Mouse (Mus musculus) kidney, embryonic 16.5 days (tissue): ENCODE measurements around the gene Rpl36. TPM values are rescaled to one million over a fixed set of nuclear protein-coding genes. Genes with fewer than 3 reads are reported as not detected.

Source experiments
- ATAC-seq: fragments of 200-750 bp; cut with Nextera tagmentation; 2 replicates; pipeline ENCODE4 v1.8.0; 2017; ENCODE audit warnings: moderate TSS enrichment; ENCODE audit not compliant: low FRiP score, low TSS enrichment
- H3K27ac ChIP-seq: fragments of 300-500 bp; sonication (generic); 2 replicates; pipeline ENCODE4 v1.5.1; 2014; ENCODE audit warnings: low read length
- H3K27me3 ChIP-seq: fragments of 300-500 bp; sonication (generic); 2 replicates; pipeline ENCODE4 v1.6.1; 2014; ENCODE audit warnings: low read length, control low read depth, mixed read lengths; ENCODE audit not compliant: insufficient read depth
- H3K36me3 ChIP-seq: fragments of 300-500 bp; sonication (generic); 2 replicates; pipeline ENCODE4 v1.6.1; 2014; ENCODE audit warnings: low read length, control low read depth, mixed read lengths; ENCODE audit not compliant: insufficient read depth
- H3K4me1 ChIP-seq: fragments of 300-500 bp; sonication (generic); 2 replicates; pipeline ENCODE4 v1.6.1; 2014; ENCODE audit warnings: low read length, control low read depth, mixed read lengths; ENCODE audit not compliant: insufficient read depth
- H3K4me2 ChIP-seq: fragments of 300-500 bp; sonication (generic); replicated peaks from 2 replicates; pipeline ENCODE4 v1.6.1; 2014; ENCODE audit warnings: low read depth, low read length
- H3K4me3 ChIP-seq: fragments of 300-500 bp; sonication (generic); 2 replicates; pipeline ENCODE4 v1.5.1; 2014; ENCODE audit warnings: mild to moderate bottlenecking, low read length
- H3K9ac ChIP-seq: fragments of 300-500 bp; sonication (generic); replicated peaks from 2 replicates; pipeline ENCODE4 v1.6.1; 2014; ENCODE audit warnings: low read length
- H3K9me3 ChIP-seq: fragments of 300-500 bp; sonication (generic); 2 replicates; pipeline ENCODE4 v1.6.1; 2016; ENCODE audit warnings: low read length, control low read depth
- WGBS: fragments of 180-500 bp; shearing (Covaris S2); extraction: QIAGEN DNeasy Blood & Tissue Kit; methylation state at CpG from one replicate; pipeline ENCODE4 v1.1.7; 2014; 5-methylcytosine and 5-hydroxymethylcytosine counted together
- polyA plus RNA-seq: library from polyadenylated mRNA; unstranded; fragments of >200 nt; fragmentation: Nextera tagmentation; extraction: Ambion mirVana; gene quantifications from 2 replicates; pipeline ENCODE4 v1.2.1, GENCODE M21; 2015

Gene Rpl36
- 1,616 and 1,628 TPM in 2 replicates for polyA plus RNA-seq

GRCm38 (mm10) chr17:56613236-56613844 lies at the start of gene Rpl36:
Gene Rpl36, plus strand, starts transcription at chr17:56613416.
- peak within 1 kb of the TSS; percentile 93 for H3K9ac ChIP-seq

GRCm38 (mm10) chr17:56566293-56566692 lies 46.9 kb upstream of the Rpl36 start:
- Histone ChIP-seq H3K9ac (no peak overlapping the region), H3K9me3 (no peaks in the 10 kb centered on the region), H3K4me1 (no peaks in the 10 kb centered on the region), H3K4me2 (no peak overlapping the region), H3K27ac (no peak overlapping the region), H3K36me3 (peaks cover 93% of the 10 kb centered on the region), H3K27me3 (no peaks in the 10 kb centered on the region), H3K4me3 (no peak overlapping the region)
- 93% methylated on average over 29 of the region's 29 CpGs for WGBS
- no peak for ATAC-seq

More at GRCm38 (mm10) chr17:56613236-56613844, at the start of gene Rpl36:
- Histone ChIP-seq H3K27ac (peak within 1 kb of the TSS; percentile 86), H3K4me3 (peak within 1 kb of the TSS; percentile 76), H3K9me3 (no peaks in the 10 kb centered on the region), H3K4me2 (peak within 1 kb of the TSS; percentile 94), H3K4me1 (peaks cover 34% of the 10 kb centered on the region), H3K36me3 (peaks cover 34% of the 10 kb centered on the region), H3K27me3 (no peaks in the 10 kb centered on the region)
- ATAC-seq: peak; percentile 47
- WGBS: under 1% methylated on average over 52 of the region's 52 CpGs

DNA sequence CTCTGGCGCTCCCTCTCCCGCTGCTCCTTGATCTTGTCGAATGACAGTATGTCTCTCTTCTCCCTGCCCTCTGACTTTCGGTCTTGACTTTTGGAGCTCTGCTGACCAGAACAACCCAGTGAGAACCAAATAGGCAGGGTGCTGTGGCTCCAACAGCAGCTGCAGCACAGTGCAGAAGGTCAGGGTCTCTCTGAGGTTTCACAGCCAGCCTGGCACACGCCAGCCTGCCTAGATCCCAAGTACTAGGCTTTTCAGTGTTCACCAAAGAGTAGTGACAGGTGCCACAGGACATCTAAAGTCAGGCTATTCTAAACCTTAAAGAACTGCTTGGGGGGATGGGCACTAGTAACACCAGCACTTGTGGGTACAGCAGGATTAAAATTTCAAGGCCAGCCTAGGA lies 46.3 kb upstream of the Rpl36 start:
- WGBS: 97% methylated on average over 5 of the region's 5 CpGs
- H3K9ac ChIP-seq: no peak overlapping the region
- H3K4me1 ChIP-seq: no peaks in the 10 kb centered on the region
- no peak for ATAC-seq
- H3K36me3 ChIP-seq: peaks cover 92% of the 10 kb centered on the region
- no peak overlapping the region for H3K27ac ChIP-seq
- H3K4me3 ChIP-seq: no peak overlapping the region
- no peaks in the 10 kb centered on the region for H3K9me3 ChIP-seq
- no peak overlapping the region for H3K4me2 ChIP-seq
- H3K27me3 ChIP-seq: no peaks in the 10 kb centered on the region

- WGBS: 96% methylated on average over 4 of the region's 4 CpGs
- no peak for ATAC-seq
These were observed 45.8 kb upstream of the Rpl36 start for GRCm38 (mm10) chr17:56567370-56567769.

GRCm38 (mm10) chr17:56570287-56570686 lies 42.9 kb upstream of the Rpl36 start:
- Histone ChIP-seq H3K9me3 (no peaks in the 10 kb centered on the region), H3K27me3 (no peaks in the 10 kb centered on the region), H3K9ac (no peak overlapping the region), H3K36me3 (peaks cover 80% of the 10 kb centered on the region), H3K4me3 (no peak overlapping the region), H3K4me1 (no peaks in the 10 kb centered on the region), H3K27ac (no peak overlapping the region), H3K4me2 (no peak overlapping the region)
- WGBS: 81% methylated on average over 4 of the region's 4 CpGs
- ATAC-seq: no peak

More at GRCm38 (mm10) chr17:56567370-56567769, 45.8 kb upstream of the Rpl36 start:
- Histone ChIP-seq H3K27me3 (no peaks in the 10 kb centered on the region), H3K4me3 (no peak overlapping the region), H3K27ac (no peak overlapping the region), H3K36me3 (peaks cover 91% of the 10 kb centered on the region), H3K9me3 (no peaks in the 10 kb centered on the region), H3K9ac (no peak overlapping the region), H3K4me1 (no peaks in the 10 kb centered on the region), H3K4me2 (no peak overlapping the region)

DNA sequence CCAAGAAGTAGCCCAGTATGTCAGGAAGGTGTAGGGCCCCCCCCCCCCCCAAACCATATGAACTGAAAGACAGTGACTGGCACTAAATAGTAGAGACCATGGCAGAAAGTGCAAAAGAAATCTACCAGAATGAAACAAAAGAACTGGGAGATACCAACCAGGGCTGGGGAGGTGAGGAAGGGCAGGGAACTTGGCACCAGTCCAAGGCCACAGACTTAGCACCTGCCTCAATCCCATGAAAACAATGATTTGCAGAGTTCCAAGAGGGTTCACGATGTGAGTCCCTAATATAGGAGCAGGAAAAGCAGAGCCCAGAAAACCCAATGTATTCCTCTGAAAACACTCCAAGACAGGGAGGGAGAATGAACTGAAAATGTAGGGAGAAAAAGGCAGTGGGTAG lies 41.1 kb upstream of the Rpl36 start:
- Histone ChIP-seq H3K4me1 (no peaks in the 10 kb centered on the region), H3K9ac (no peak overlapping the region), H3K27me3 (no peaks in the 10 kb centered on the region), H3K4me3 (no peak overlapping the region), H3K27ac (no peak overlapping the region), H3K36me3 (peaks cover 72% of the 10 kb centered on the region), H3K4me2 (no peak overlapping the region), H3K9me3 (no peaks in the 10 kb centered on the region)
- ATAC-seq: no peak
- 63% methylated on average over 1 of the region's 1 CpGs for WGBS

- Histone ChIP-seq H3K9me3 (no peaks in the 10 kb centered on the region), H3K36me3 (peaks cover 72% of the 10 kb centered on the region), H3K27me3 (no peaks in the 10 kb centered on the region), H3K9ac (no peak overlapping the region), H3K4me1 (no peaks in the 10 kb centered on the region), H3K4me2 (no peak overlapping the region), H3K27ac (no peak overlapping the region), H3K4me3 (no peak overlapping the region)
- ATAC-seq: no peak
- 85% methylated on average over 3 of the region's 3 CpGs for WGBS
These were observed 40.3 kb upstream of the Rpl36 start for GRCm38 (mm10) chr17:56572939-56573338.

DNA sequence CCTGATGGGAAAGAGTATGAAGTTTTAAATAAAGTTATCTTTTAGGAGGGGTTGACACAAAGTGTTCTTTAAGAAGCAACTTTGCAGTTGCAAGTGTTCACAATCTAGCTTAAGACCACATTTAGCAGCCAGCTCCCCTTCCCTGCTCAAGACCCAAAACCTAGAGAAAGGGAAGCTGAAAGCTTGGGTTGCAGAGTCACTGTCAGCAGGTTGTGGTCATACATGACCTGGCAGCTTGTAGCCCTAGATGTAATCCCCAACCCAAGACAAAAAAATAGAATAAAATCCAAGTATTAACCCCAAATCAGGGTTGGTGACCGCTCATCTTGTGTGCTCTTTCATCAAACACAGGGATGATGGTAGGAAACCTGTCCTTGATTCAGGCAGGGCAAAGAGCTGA lies 30.1 kb upstream of the Rpl36 start:
- 81% methylated on average over 1 of the region's 1 CpGs for WGBS
- H3K4me1 ChIP-seq: peaks cover 42% of the 10 kb centered on the region
- no peaks in the 10 kb centered on the region for H3K27me3 ChIP-seq
- H3K9me3 ChIP-seq: no peaks in the 10 kb centered on the region
- peak overlapping the region; percentile 72 for H3K4me3 ChIP-seq
- peak overlapping the region; percentile 94 for H3K9ac ChIP-seq
- ATAC-seq: no peak
- peak overlapping the region; percentile 90 for H3K4me2 ChIP-seq
- H3K27ac ChIP-seq: peak overlapping the region; percentile 92; the same call in 1 of the 2 replicates
- H3K36me3 ChIP-seq: peaks cover 39% of the 10 kb centered on the region

- H3K27ac ChIP-seq: peak overlapping the region; percentile 92
- WGBS: 1% methylated on average over 31 of the region's 33 CpGs
- H3K9ac ChIP-seq: peak overlapping the region; percentile 94
- peaks cover 42% of the 10 kb centered on the region for H3K4me1 ChIP-seq
- no peak for ATAC-seq
- no peaks in the 10 kb centered on the region for H3K27me3 ChIP-seq
- H3K4me2 ChIP-seq: peak overlapping the region; percentile 90
- H3K36me3 ChIP-seq: peaks cover 38% of the 10 kb centered on the region
- H3K9me3 ChIP-seq: no peaks in the 10 kb centered on the region
- peak overlapping the region; percentile 72 for H3K4me3 ChIP-seq
These were observed 29.5 kb upstream of the Rpl36 start for GRCm38 (mm10) chr17:56583611-56584256.
